Mouse (Mus musculus) kidney, embryonic 15.5 days (tissue): ENCODE results near the gene Nebl. TPM values are rescaled to one million over a fixed set of nuclear protein-coding genes. Genes with fewer than 3 reads are reported as not detected.

ENCODE experiments used
- ATAC-seq: fragments of 200-750 bp; cut with Nextera tagmentation; replicated peaks from 2 replicates; pipeline ENCODE4 v1.8.0; 2017; ENCODE audit warnings: moderate TSS enrichment; ENCODE audit not compliant: low FRiP score
- H3K27ac ChIP-seq: fragments of 300-500 bp; sonication (generic); 2 replicates; pipeline ENCODE4 v1.5.1; 2015; ENCODE audit warnings: mild to moderate bottlenecking, inconsistent platforms
- H3K27me3 ChIP-seq: fragments of 300-500 bp; sonication (generic); 2 replicates; pipeline ENCODE4 v1.6.1; 2015; ENCODE audit warnings: inconsistent platforms
- H3K36me3 ChIP-seq: fragments of 300-500 bp; sonication (generic); 2 replicates; pipeline ENCODE4 v1.6.1; 2015; ENCODE audit warnings: inconsistent platforms
- H3K4me1 ChIP-seq: fragments of 300-500 bp; sonication (generic); 2 replicates; pipeline ENCODE4 v1.6.1; 2015; ENCODE audit warnings: inconsistent platforms
- H3K4me2 ChIP-seq: fragments of 300-500 bp; sonication (generic); 2 replicates; pipeline ENCODE4 v1.6.1; 2015; ENCODE audit warnings: moderate library complexity, mild to moderate bottlenecking, inconsistent platforms
- H3K4me3 ChIP-seq: fragments of 300-500 bp; sonication (generic); replicated peaks from 2 replicates; pipeline ENCODE4 v1.5.1; 2015; ENCODE audit warnings: mild to moderate bottlenecking, inconsistent platforms
- H3K9ac ChIP-seq: fragments of 300-500 bp; sonication (generic); 2 replicates; pipeline ENCODE4 v1.6.1; 2015; ENCODE audit warnings: mild to moderate bottlenecking, inconsistent platforms
- H3K9me3 ChIP-seq: fragments of 300-500 bp; sonication (generic); replicated peaks from 2 replicates; pipeline ENCODE4 v1.6.1; 2016; ENCODE audit warnings: inconsistent platforms
- WGBS: fragments of 180-500 bp; shearing (Covaris S2); methylation state at CpG from one replicate; pipeline ENCODE4 v1.1.7; 2015; ENCODE audit warnings: mixed read lengths; 5-methylcytosine and 5-hydroxymethylcytosine counted together
- polyA plus RNA-seq: library from polyadenylated mRNA; unstranded; fragments of >200 nt; fragmentation: Nextera tagmentation; extraction: Ambion mirVana; gene quantifications from 2 replicates; pipeline ENCODE4 v1.2.1, GENCODE M21; 2015

Nebl gene
- polyA plus RNA-seq, 1 experiment from 2014 or later: 7.1 TPM

- no peak overlapping the region for H3K9ac ChIP-seq
- no peaks in the 10 kb centered on the region for H3K36me3 ChIP-seq
- H3K27me3 ChIP-seq: no peaks in the 10 kb centered on the region
- ATAC-seq: peak; percentile 88
- H3K27ac ChIP-seq: peak overlapping the region; percentile 41; the same call in 1 of the 2 replicates
- no peaks in the 10 kb centered on the region for H3K9me3 ChIP-seq
- peaks cover 14% of the 10 kb centered on the region for H3K4me1 ChIP-seq
- H3K4me2 ChIP-seq: peak overlapping the region; percentile 20
- WGBS: 30% methylated on average over 10 of the region's 10 CpGs
- no peak overlapping the region for H3K4me3 ChIP-seq
These were observed 81.0 kb downstream of the Nebl start for GRCm38 (mm10) chr2:17650147-17650834.

GRCm38 (mm10) chr2:17649728-17650127 lies 81.5 kb downstream of the Nebl start:
- peak; percentile 58 for ATAC-seq
- H3K27me3 ChIP-seq: no peaks in the 10 kb centered on the region
- H3K27ac ChIP-seq: peak overlapping the region; percentile 41; the same call in 1 of the 2 replicates
- peaks cover 14% of the 10 kb centered on the region for H3K4me1 ChIP-seq
- no peak overlapping the region for H3K4me2 ChIP-seq
- H3K4me3 ChIP-seq: no peak overlapping the region
- H3K9ac ChIP-seq: no peak overlapping the region
- 25% methylated on average over 3 of the region's 3 CpGs for WGBS
- no peaks in the 10 kb centered on the region for H3K9me3 ChIP-seq
- no peaks in the 10 kb centered on the region for H3K36me3 ChIP-seq

- Histone ChIP-seq H3K4me1 (peaks cover 2% of the 10 kb centered on the region), H3K27me3 (no peaks in the 10 kb centered on the region), H3K27ac (no peak overlapping the region), H3K4me3 (no peak overlapping the region), H3K9me3 (no peaks in the 10 kb centered on the region), H3K9ac (no peak overlapping the region), H3K36me3 (no peaks in the 10 kb centered on the region), H3K4me2 (no peak overlapping the region)
- 38% methylated on average over 3 of the region's 3 CpGs for WGBS
- 0 out of 2 replicates have a peak, but pooled peaks have one; percentile 46 for ATAC-seq
These were observed 86.7 kb downstream of the Nebl start for GRCm38 (mm10) chr2:17644282-17645262.

- Histone ChIP-seq H3K4me3 (no peak overlapping the region), H3K4me2 (no peak overlapping the region), H3K36me3 (no peaks in the 10 kb centered on the region), H3K27ac (no peak overlapping the region), H3K4me1 (no peaks in the 10 kb centered on the region), H3K9me3 (no peaks in the 10 kb centered on the region), H3K27me3 (no peaks in the 10 kb centered on the region), H3K9ac (no peak overlapping the region)
- 54% methylated on average over 7 of the region's 7 CpGs for WGBS
- ATAC-seq: no peak
These were observed 87.4 kb downstream of the Nebl start for GRCm38 (mm10) chr2:17643869-17644268.

GRCm38 (mm10) chr2:17642770-17643169 lies 88.5 kb downstream of the Nebl start:
- WGBS: 76% methylated on average over 7 of the region's 7 CpGs
- ATAC-seq: no peak
- Histone ChIP-seq H3K4me3 (no peak overlapping the region), H3K9me3 (no peaks in the 10 kb centered on the region), H3K4me2 (no peak overlapping the region), H3K36me3 (no peaks in the 10 kb centered on the region), H3K27ac (no peak overlapping the region), H3K4me1 (no peaks in the 10 kb centered on the region), H3K27me3 (no peaks in the 10 kb centered on the region), H3K9ac (no peak overlapping the region)

- Histone ChIP-seq H3K9me3 (no peaks in the 10 kb centered on the region), H3K9ac (no peak overlapping the region), H3K36me3 (no peaks in the 10 kb centered on the region), H3K27ac (no peak overlapping the region), H3K4me2 (no peak overlapping the region), H3K4me3 (no peak overlapping the region), H3K4me1 (no peaks in the 10 kb centered on the region), H3K27me3 (no peaks in the 10 kb centered on the region)
- WGBS: 54% methylated on average over 4 of the region's 4 CpGs
- ATAC-seq: peak; percentile 66; the same call in 1 of the 2 replicates
These were observed 90.4 kb downstream of the Nebl start for GRCm38 (mm10) chr2:17640861-17641260.

- Histone ChIP-seq H3K9me3 (no peaks in the 10 kb centered on the region), H3K9ac (no peak overlapping the region), H3K4me3 (no peak overlapping the region), H3K4me1 (no peaks in the 10 kb centered on the region), H3K36me3 (no peaks in the 10 kb centered on the region), H3K27ac (no peak overlapping the region), H3K27me3 (no peaks in the 10 kb centered on the region), H3K4me2 (no peak overlapping the region)
- 58% methylated on average over 5 of the region's 5 CpGs for WGBS
- no peak for ATAC-seq
These were observed 92.6 kb downstream of the Nebl start for GRCm38 (mm10) chr2:17638631-17639030.

GRCm38 (mm10) chr2:17623931-17624330 lies 107.3 kb downstream of the Nebl start:
- Histone ChIP-seq H3K36me3 (no peaks in the 10 kb centered on the region), H3K4me3 (no peak overlapping the region), H3K4me2 (no peak overlapping the region), H3K4me1 (no peaks in the 10 kb centered on the region), H3K27me3 (no peaks in the 10 kb centered on the region), H3K9ac (no peak overlapping the region), H3K27ac (no peak overlapping the region), H3K9me3 (no peaks in the 10 kb centered on the region)
- no peak for ATAC-seq
- WGBS: 55% methylated on average over 3 of the region's 3 CpGs

GRCm38 (mm10) chr2:17610259-17610658 lies 121.0 kb downstream of the Nebl start:
- Histone ChIP-seq H3K4me1 (no peaks in the 10 kb centered on the region), H3K9ac (no peak overlapping the region), H3K9me3 (no peaks in the 10 kb centered on the region), H3K4me3 (no peak overlapping the region), H3K36me3 (no peaks in the 10 kb centered on the region), H3K27ac (no peak overlapping the region), H3K27me3 (no peaks in the 10 kb centered on the region), H3K4me2 (no peak overlapping the region)
- 65% methylated on average over 3 of the region's 3 CpGs for WGBS
- no peak for ATAC-seq

GRCm38 (mm10) chr2:17603573-17603972 lies 127.7 kb downstream of the Nebl start:
- no peak overlapping the region for H3K4me2 ChIP-seq
- no peak for ATAC-seq
- no peaks in the 10 kb centered on the region for H3K9me3 ChIP-seq
- no peaks in the 10 kb centered on the region for H3K4me1 ChIP-seq
- 56% methylated on average over 4 of the region's 4 CpGs for WGBS
- no peaks in the 10 kb centered on the region for H3K27me3 ChIP-seq
- no peak overlapping the region for H3K27ac ChIP-seq
- H3K36me3 ChIP-seq: no peaks in the 10 kb centered on the region
- H3K9ac ChIP-seq: no peak overlapping the region
- H3K4me3 ChIP-seq: no peak overlapping the region

GRCm38 (mm10) chr2:17600652-17601051 lies 130.6 kb downstream of the Nebl start:
- WGBS: 61% methylated on average over 2 of the region's 2 CpGs
- no peaks in the 10 kb centered on the region for H3K36me3 ChIP-seq
- no peaks in the 10 kb centered on the region for H3K4me1 ChIP-seq
- H3K27me3 ChIP-seq: no peaks in the 10 kb centered on the region
- H3K9me3 ChIP-seq: no peaks in the 10 kb centered on the region
- ATAC-seq: no peak
- no peak overlapping the region for H3K4me2 ChIP-seq
- H3K27ac ChIP-seq: no peak overlapping the region
- H3K9ac ChIP-seq: no peak overlapping the region
- no peak overlapping the region for H3K4me3 ChIP-seq

GRCm38 (mm10) chr2:17599860-17600259 lies 131.4 kb downstream of the Nebl start:
- Histone ChIP-seq H3K9ac (no peak overlapping the region), H3K27me3 (no peaks in the 10 kb centered on the region), H3K4me3 (no peak overlapping the region), H3K36me3 (no peaks in the 10 kb centered on the region), H3K4me2 (no peak overlapping the region), H3K27ac (no peak overlapping the region), H3K4me1 (no peaks in the 10 kb centered on the region), H3K9me3 (no peaks in the 10 kb centered on the region)
- ATAC-seq: no peak
- WGBS: 65% methylated on average over 4 of the region's 4 CpGs
